ENCODE assay signal across 7 mouse cellular contexts in genomic region chr10:97159831-97160575, GRCm38 (mm10).
A peak's percentile ranks its signal among the peaks of the same experiment; 100 is the strongest.
DNase-seq lines count a peak whose midpoint lies in the region; ATAC-seq and TF ChIP-seq lines count a peak whose summit lies in the region.

No protein-coding gene starts in this region.

- H3K27ac ChIP-seq in lung, embryonic 14.5 days (ENCODE audit: low read depth) = no peak overlapping the region
- peak overlapping the region; percentile 58 for H3K27ac ChIP-seq in hindbrain, embryonic 13.5 days

- no peaks in the 10 kb centered on the region for H3K4me1 ChIP-seq in lung, embryonic 14.5 days (ENCODE audit: insufficient read depth)
- H3K4me1 ChIP-seq in lung, adult 2 months (ENCODE audit: control insufficient read depth, insufficient read depth, low read length) = peaks cover 4% of the 10 kb centered on the region; the same call in 1 of the 2 replicates
- H3K4me1 ChIP-seq in hindbrain, embryonic 13.5 days (replicated peaks) = peaks cover 19% of the 10 kb centered on the region

- no peaks in the 10 kb centered on the region for H3K27me3 ChIP-seq in lung, embryonic 14.5 days (ENCODE audit: insufficient read depth, low read length)
- H3K27me3 ChIP-seq in hindbrain, embryonic 13.5 days = no peaks in the 10 kb centered on the region

- DNase-seq in lung, embryonic 14.5 days = peak; percentile 86
- no peak for DNase-seq in lung, adult 2 months
- DNase-seq in R1 (ENCODE audit: low read depth, low spot score) = peak; percentile 39
- peak; percentile 79 for DNase-seq in embryo, embryonic 10.5 days (ENCODE audit: low spot score)
- peak; percentile 29 for DNase-seq in lung, postnatal 14 days
- DNase-seq in skeletal muscle tissue, adult 2 months (ENCODE audit: low read depth, low spot score) = peak; percentile 10

- H3K9ac ChIP-seq in lung, embryonic 14.5 days = no peak overlapping the region
- H3K9ac ChIP-seq in hindbrain, embryonic 13.5 days = no peak overlapping the region

- H3K4me2 ChIP-seq in lung, embryonic 14.5 days = no peak overlapping the region
- H3K4me2 ChIP-seq in hindbrain, embryonic 13.5 days = no peak overlapping the region

- H3K9me3 ChIP-seq in lung, embryonic 14.5 days (ENCODE audit: low read depth, low read length) = no peaks in the 10 kb centered on the region
- H3K9me3 ChIP-seq in hindbrain, embryonic 13.5 days = no peaks in the 10 kb centered on the region

- no peak for TF ChIP-seq POLR2A in lung, adult 2 months (IDR thresholded peaks at IDR 0.05; ENCODE audit: borderline replicate concordance, extremely low read depth, low read depth, low read length)

- H3K36me3 ChIP-seq in lung, embryonic 14.5 days (ENCODE audit: insufficient read depth) = no peaks in the 10 kb centered on the region
- no peaks in the 10 kb centered on the region for H3K36me3 ChIP-seq in hindbrain, embryonic 13.5 days

- ATAC-seq in lung, embryonic 14.5 days (ENCODE audit: insufficient read depth) = no peak
- peak; percentile 47 for ATAC-seq in hindbrain, embryonic 13.5 days (ENCODE audit: low FRiP score)

- H3K4me3 ChIP-seq in lung, embryonic 14.5 days (ENCODE audit: low read depth, low read length) = no peak overlapping the region
- no peak overlapping the region for H3K4me3 ChIP-seq in lung, adult 2 months (replicated peaks; ENCODE audit: extremely low read depth, low read depth, low read length)
- H3K4me3 ChIP-seq in hindbrain, embryonic 13.5 days = no peak overlapping the region

- TF ChIP-seq CTCF in lung, embryonic 14.5 days (IDR thresholded peaks at IDR 0.05; ENCODE audit: low read depth) = peak; percentile 83
- no peak for TF ChIP-seq CTCF in lung, adult 2 months (IDR thresholded peaks at IDR 0.05; ENCODE audit: insufficient read depth, low read length)

- 53% methylated on average over 10 of the region's 10 CpGs for WGBS in lung, embryonic 14.5 days
- 48% methylated on average over 10 of the region's 10 CpGs for WGBS in lung, adult 2 months
- 54% methylated on average over 10 of the region's 10 CpGs for WGBS in hindbrain, embryonic 13.5 days
